Comparison of ENCODE assay signal across 20 mouse cellular contexts in the genomic region with DNA sequence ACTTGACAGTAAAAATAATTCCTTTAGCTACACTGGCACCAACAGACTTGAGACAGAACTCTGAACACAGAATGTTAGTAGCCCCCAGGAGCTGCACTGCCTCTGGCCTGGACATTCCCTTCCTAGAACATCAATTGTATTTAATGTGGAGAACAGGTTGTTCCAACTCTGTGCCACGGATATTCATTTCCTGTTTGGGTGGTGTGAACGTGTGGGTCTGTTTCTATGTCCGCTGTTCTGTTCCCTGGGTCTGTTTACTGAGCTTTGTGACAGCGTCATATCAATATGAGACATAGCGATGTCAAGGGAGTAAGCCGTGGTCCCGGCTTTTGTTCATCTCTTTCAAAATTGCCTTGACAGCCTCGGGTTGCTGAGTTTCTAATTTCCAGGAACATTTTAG.
"Had no signal": no experiment of that assay in that cellular context is flagged by ENCODE, and none has a peak within 500 bp of the region (broad histone marks: within the 10 kb centered on the region; RNA-seq: fewer than 3 reads in every experiment).

No protein-coding gene starts in this region.

- DNase-seq: forebrain, postnatal 0 days; gastrocnemius, postnatal 14 days; gastrocnemius, postnatal 36 days; heart, postnatal 10 days; kidney, adult 11 months; kidney, adult 2 months; kidney, adult 9 months; kidney, postnatal 14 days; kidney, postnatal 36 days; layer of hippocampus, postnatal 36 days; left cerebral cortex, postnatal 4 days had no signal

- H3K4me1 ChIP-seq: kidney, embryonic 15.5 days; limb, embryonic 13.5 days; limb, embryonic 15.5 days had no signal

- H3K27ac ChIP-seq: heart, embryonic 10.5 days; hindbrain, embryonic 13.5 days; hindbrain, embryonic 15.5 days; hindbrain, postnatal 0 days; kidney, embryonic 15.5 days; kidney, postnatal 0 days; limb, embryonic 13.5 days; limb, embryonic 15.5 days had no signal

- H3K4me3 ChIP-seq: heart, embryonic 10.5 days; heart, embryonic 12.5 days; hindbrain, embryonic 13.5 days; hindbrain, embryonic 15.5 days; kidney, embryonic 15.5 days; limb, embryonic 13.5 days; limb, embryonic 15.5 days had no signal
